Mouse (Mus musculus) heart, adult 2 months (tissue): ENCODE measurements around the gene Cemip2.

Experiments
- CTCF ChIP-seq: fragments of 200-600 bp; IDR thresholded peaks from 2 replicates; pipeline ENCODE4 v1.8.1; 2022; ENCODE audit warnings: antibody characterized with exemption, mild to moderate bottlenecking, moderate library complexity
- POLR2A ChIP-seq: fragments of 200-500 bp; IDR thresholded peaks from 2 replicates; pipeline ENCODE4 v1.6.1; 2011; ENCODE audit warnings: mild to moderate bottlenecking, low read depth, low read length, control low read depth; ENCODE audit not compliant: insufficient read depth

DNA sequence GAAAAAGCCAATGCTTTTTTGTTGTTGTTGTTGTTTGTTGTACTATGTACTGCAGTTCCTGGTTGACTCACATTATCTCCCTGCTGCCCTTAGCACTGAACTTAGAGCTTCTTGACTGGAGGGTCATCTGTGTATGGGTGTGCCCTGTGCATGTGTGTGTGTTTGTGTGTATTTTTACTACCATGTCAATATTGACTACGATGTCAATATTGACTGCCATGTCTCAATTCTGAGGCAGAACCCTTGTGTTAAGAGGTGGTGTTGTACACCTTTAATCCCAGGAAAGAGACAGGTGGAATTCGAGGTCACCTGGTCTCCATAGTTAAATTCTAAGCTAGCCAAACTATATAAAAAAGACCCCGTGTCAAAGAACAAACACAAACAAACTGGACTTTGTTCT lies 5.6 kb downstream of the Cemip2 start:
- TF ChIP-seq CTCF, result no peak
- no peak for TF ChIP-seq POLR2A
